Mouse (Mus musculus): ENCODE measurements at regions not wholly inside any gene's neighbourhood (a gene's known extent, or its start where the extent isn't known, plus 50 kb on each side); places are given as distances from the start of the nearest gene placed in this dataset.

- H3K9me3 ChIP-seq (replicated peaks): no peaks in the 10 kb centered on the region
- no peaks in the 10 kb centered on the region for H3K36me3 ChIP-seq
- peaks cover 11% of the 10 kb centered on the region for H3K27me3 ChIP-seq (replicated peaks)
- H3K4me3 ChIP-seq (replicated peaks): no peak overlapping the region
- no peak overlapping the region for H3K9ac ChIP-seq (replicated peaks)
- no peak overlapping the region for H3K4me2 ChIP-seq
- H3K27ac ChIP-seq (replicated peaks): no peak overlapping the region
- ATAC-seq (ENCODE audit: low FRiP score): no peak
- peaks cover 20% of the 10 kb centered on the region for H3K4me1 ChIP-seq
Measured at GRCm38 (mm10) chr9:61123431-61123830, 248.7 kb upstream of the Tle3 start.

GRCm38 (mm10) chr9:61125769-61126168 lies 246.4 kb upstream of the Tle3 start:
- ATAC-seq (ENCODE audit: low FRiP score): no peak
- WGBS: 49% methylated on average over 7 of the region's 7 CpGs
- Histone ChIP-seq H3K27me3 (replicated peaks) (peaks cover 13% of the 10 kb centered on the region), H3K4me3 (replicated peaks) (no peak overlapping the region), H3K36me3 (no peaks in the 10 kb centered on the region), H3K9me3 (replicated peaks) (no peaks in the 10 kb centered on the region), H3K27ac (replicated peaks) (no peak overlapping the region), H3K4me1 (peaks cover 22% of the 10 kb centered on the region), H3K9ac (replicated peaks) (no peak overlapping the region), H3K4me2 (no peak overlapping the region)

- H3K9me3 ChIP-seq (replicated peaks): no peaks in the 10 kb centered on the region
- peaks cover 18% of the 10 kb centered on the region; the same call in 1 of the 2 replicates for H3K27me3 ChIP-seq (replicated peaks)
- H3K9ac ChIP-seq (replicated peaks): no peak overlapping the region
- ATAC-seq (ENCODE audit: low FRiP score): no peak
- no peak overlapping the region for H3K4me2 ChIP-seq
- WGBS: 70% methylated on average over 2 of the region's 2 CpGs
- no peak overlapping the region for H3K27ac ChIP-seq (replicated peaks)
- H3K4me3 ChIP-seq (replicated peaks): no peak overlapping the region
- H3K4me1 ChIP-seq: peaks cover 10% of the 10 kb centered on the region
- no peaks in the 10 kb centered on the region for H3K36me3 ChIP-seq
Measured at GRCm38 (mm10) chr9:61128077-61128476, 244.1 kb upstream of the Tle3 start.

GRCm38 (mm10) chr9:61129186-61129585 lies 243.0 kb upstream of the Tle3 start:
- Histone ChIP-seq H3K4me2 (no peak overlapping the region), H3K36me3 (no peaks in the 10 kb centered on the region), H3K4me3 (replicated peaks) (no peak overlapping the region), H3K9ac (replicated peaks) (no peak overlapping the region), H3K27ac (replicated peaks) (no peak overlapping the region), H3K9me3 (replicated peaks) (no peaks in the 10 kb centered on the region), H3K27me3 (replicated peaks) (peaks cover 16% of the 10 kb centered on the region; the same call in 1 of the 2 replicates), H3K4me1 (peaks cover 10% of the 10 kb centered on the region)
- no peak for ATAC-seq (ENCODE audit: low FRiP score)
- WGBS: 83% methylated on average over 5 of the region's 5 CpGs

- Histone ChIP-seq H3K4me3 (replicated peaks) (no peak overlapping the region), H3K36me3 (no peaks in the 10 kb centered on the region), H3K4me1 (peaks cover 12% of the 10 kb centered on the region), H3K4me2 (no peak overlapping the region), H3K9ac (replicated peaks) (no peak overlapping the region), H3K27me3 (replicated peaks) (peaks cover 13% of the 10 kb centered on the region; the same call in 1 of the 2 replicates), H3K27ac (replicated peaks) (no peak overlapping the region), H3K9me3 (replicated peaks) (no peaks in the 10 kb centered on the region)
- no peak for ATAC-seq (ENCODE audit: low FRiP score)
- 63% methylated on average over 4 of the region's 4 CpGs for WGBS
Measured at GRCm38 (mm10) chr9:61130877-61131276, 241.3 kb upstream of the Tle3 start.

GRCm38 (mm10) chr9:61135263-61135882 lies 236.8 kb upstream of the Tle3 start:
- H3K4me1 ChIP-seq: peaks cover 15% of the 10 kb centered on the region
- H3K9ac ChIP-seq (replicated peaks): no peak overlapping the region
- H3K9me3 ChIP-seq (replicated peaks): no peaks in the 10 kb centered on the region
- H3K4me3 ChIP-seq (replicated peaks): no peak overlapping the region
- peak; percentile 55 for ATAC-seq (ENCODE audit: low FRiP score)
- no peak overlapping the region for H3K4me2 ChIP-seq
- no peak overlapping the region for H3K27ac ChIP-seq (replicated peaks)
- no peaks in the 10 kb centered on the region for H3K36me3 ChIP-seq
- H3K27me3 ChIP-seq (replicated peaks): peaks cover 9% of the 10 kb centered on the region; the same call in 1 of the 2 replicates
- WGBS: 38% methylated on average over 10 of the region's 10 CpGs

- 0 out of 2 replicates have a peak, but pooled peaks cover 9% of the 10 kb centered on the region for H3K27me3 ChIP-seq (replicated peaks)
- no peak overlapping the region for H3K27ac ChIP-seq (replicated peaks)
- ATAC-seq (ENCODE audit: low FRiP score): no peak
- no peak overlapping the region for H3K4me2 ChIP-seq
- H3K9me3 ChIP-seq (replicated peaks): no peaks in the 10 kb centered on the region
- peaks cover 11% of the 10 kb centered on the region for H3K4me1 ChIP-seq
- H3K4me3 ChIP-seq (replicated peaks): no peak overlapping the region
- 45% methylated on average over 3 of the region's 3 CpGs for WGBS
- H3K36me3 ChIP-seq: no peaks in the 10 kb centered on the region
- no peak overlapping the region for H3K9ac ChIP-seq (replicated peaks)
Measured at GRCm38 (mm10) chr9:61135917-61136316, 236.2 kb upstream of the Tle3 start.

- peaks cover 11% of the 10 kb centered on the region for H3K4me1 ChIP-seq
- H3K9me3 ChIP-seq (replicated peaks): no peaks in the 10 kb centered on the region
- 64% methylated on average over 11 of the region's 11 CpGs for WGBS
- no peak overlapping the region for H3K4me3 ChIP-seq (replicated peaks)
- 0 out of 2 replicates have a peak, but pooled peaks cover 4% of the 10 kb centered on the region for H3K27me3 ChIP-seq (replicated peaks)
- no peak overlapping the region for H3K9ac ChIP-seq (replicated peaks)
- ATAC-seq (ENCODE audit: low FRiP score): no peak
- H3K36me3 ChIP-seq: no peaks in the 10 kb centered on the region
- H3K4me2 ChIP-seq: no peak overlapping the region
- no peak overlapping the region for H3K27ac ChIP-seq (replicated peaks)
Measured at GRCm38 (mm10) chr9:61138741-61139368, 233.3 kb upstream of the Tle3 start.

- Histone ChIP-seq H3K4me1 (peaks cover 12% of the 10 kb centered on the region), H3K9me3 (replicated peaks) (no peaks in the 10 kb centered on the region), H3K27ac (replicated peaks) (no peak overlapping the region), H3K36me3 (no peaks in the 10 kb centered on the region), H3K4me2 (no peak overlapping the region), H3K9ac (replicated peaks) (no peak overlapping the region), H3K4me3 (replicated peaks) (no peak overlapping the region), H3K27me3 (replicated peaks) (peaks cover 14% of the 10 kb centered on the region)
- no peak for ATAC-seq (ENCODE audit: low FRiP score)
- WGBS: 81% methylated on average over 6 of the region's 6 CpGs
Measured at GRCm38 (mm10) chr9:61143101-61143500, 229.1 kb upstream of the Tle3 start.

- no peak overlapping the region for H3K4me3 ChIP-seq (replicated peaks)
- no peaks in the 10 kb centered on the region for H3K9me3 ChIP-seq (replicated peaks)
- no peaks in the 10 kb centered on the region for H3K36me3 ChIP-seq
- WGBS: 43% methylated on average over 11 of the region's 11 CpGs
- no peak overlapping the region for H3K27ac ChIP-seq (replicated peaks)
- no peak overlapping the region for H3K9ac ChIP-seq (replicated peaks)
- H3K4me1 ChIP-seq: peaks cover 12% of the 10 kb centered on the region
- H3K27me3 ChIP-seq (replicated peaks): peaks cover 11% of the 10 kb centered on the region
- ATAC-seq (ENCODE audit: low FRiP score): peak; percentile 65
- no peak overlapping the region for H3K4me2 ChIP-seq
Measured at GRCm38 (mm10) chr9:61144685-61145318, 227.4 kb upstream of the Tle3 start.

- Histone ChIP-seq H3K4me1 (peaks cover 12% of the 10 kb centered on the region), H3K9ac (replicated peaks) (no peak overlapping the region), H3K4me2 (no peak overlapping the region), H3K4me3 (replicated peaks) (no peak overlapping the region), H3K36me3 (no peaks in the 10 kb centered on the region), H3K27me3 (replicated peaks) (peaks cover 19% of the 10 kb centered on the region), H3K9me3 (replicated peaks) (no peaks in the 10 kb centered on the region), H3K27ac (replicated peaks) (no peak overlapping the region)
- no peak for ATAC-seq (ENCODE audit: low FRiP score)
- 80% methylated on average over 8 of the region's 8 CpGs for WGBS
Measured at GRCm38 (mm10) chr9:61145738-61146137, 226.4 kb upstream of the Tle3 start.

- Histone ChIP-seq H3K36me3 (no peaks in the 10 kb centered on the region), H3K27ac (replicated peaks) (no peak overlapping the region), H3K4me3 (replicated peaks) (no peak overlapping the region), H3K4me2 (no peak overlapping the region), H3K9me3 (replicated peaks) (no peaks in the 10 kb centered on the region), H3K4me1 (peaks cover 15% of the 10 kb centered on the region), H3K27me3 (replicated peaks) (peaks cover 30% of the 10 kb centered on the region), H3K9ac (replicated peaks) (no peak overlapping the region)
- WGBS: 87% methylated on average over 4 of the region's 4 CpGs
- ATAC-seq (ENCODE audit: low FRiP score): no peak
Measured at GRCm38 (mm10) chr9:61151201-61151600, 221.0 kb upstream of the Tle3 start.
